Mouse (Mus musculus): ENCODE results near the gene Gorasp1.

Gene Gorasp1

DNA sequence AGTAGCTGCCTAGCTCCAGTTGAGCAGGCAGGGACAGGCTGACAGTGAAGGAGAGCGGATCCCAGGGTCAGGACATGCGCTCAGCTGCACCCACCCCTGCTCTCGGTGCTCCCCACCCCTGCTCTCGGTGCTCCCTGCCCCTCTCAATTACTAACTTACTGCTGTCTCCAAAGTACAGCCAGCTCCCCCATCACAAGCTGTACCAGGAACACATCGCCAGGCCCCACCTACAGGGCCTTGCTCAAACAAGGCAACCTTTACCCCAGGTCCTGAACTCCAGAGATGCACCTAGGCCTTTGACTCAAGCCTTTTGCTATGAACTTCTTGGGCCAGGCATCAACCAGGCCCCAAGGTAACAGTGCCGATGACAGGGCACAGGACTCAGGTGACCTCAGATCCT lies 3.7 kb downstream of the Gorasp1 start:
- intact Hi-C loops (cut with DNase I): no loop called here

DNA sequence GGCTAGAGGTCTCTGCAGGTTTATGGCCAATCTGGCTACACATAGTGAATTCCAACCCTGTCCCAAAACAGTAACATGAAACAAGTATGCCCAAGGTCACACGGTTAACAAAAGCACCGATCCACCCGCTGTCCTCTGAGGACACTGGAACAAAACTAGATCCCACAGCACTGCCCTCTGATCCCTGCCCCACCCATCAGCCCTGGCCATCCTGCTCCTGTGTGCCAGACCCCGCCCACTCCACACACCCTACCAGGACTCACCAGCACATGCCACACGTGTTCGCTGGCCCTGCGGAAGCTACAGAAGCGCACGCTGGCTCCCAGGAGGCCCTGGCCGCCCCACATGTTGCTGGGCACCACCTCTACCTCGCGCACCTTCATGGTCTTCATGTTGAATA lies 5.0 kb downstream of the Gorasp1 start:
- intact Hi-C loops (cut with DNase I): no loop called here

DNA sequence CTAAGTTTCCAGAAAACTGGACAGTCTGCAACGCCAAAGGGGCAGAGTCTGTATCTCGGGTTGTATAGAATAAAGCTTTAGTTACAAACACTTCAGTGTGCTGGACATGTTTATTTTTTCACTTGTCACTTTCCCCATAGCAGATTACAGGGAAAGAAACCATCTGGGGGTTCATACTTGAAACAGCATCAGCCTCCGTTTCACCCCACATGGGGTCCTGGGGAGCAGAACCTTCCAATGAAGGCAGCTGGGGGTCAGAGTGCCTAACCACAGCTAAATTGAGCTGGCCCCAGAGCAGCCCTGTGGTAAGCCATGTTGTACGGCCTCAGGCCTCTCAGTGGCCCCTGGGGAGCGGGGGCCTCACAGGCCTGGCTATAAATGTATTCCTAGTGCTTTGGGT lies 10.9 kb downstream of the Gorasp1 start:
- intact Hi-C loops (cut with DNase I): no loop called here

DNA sequence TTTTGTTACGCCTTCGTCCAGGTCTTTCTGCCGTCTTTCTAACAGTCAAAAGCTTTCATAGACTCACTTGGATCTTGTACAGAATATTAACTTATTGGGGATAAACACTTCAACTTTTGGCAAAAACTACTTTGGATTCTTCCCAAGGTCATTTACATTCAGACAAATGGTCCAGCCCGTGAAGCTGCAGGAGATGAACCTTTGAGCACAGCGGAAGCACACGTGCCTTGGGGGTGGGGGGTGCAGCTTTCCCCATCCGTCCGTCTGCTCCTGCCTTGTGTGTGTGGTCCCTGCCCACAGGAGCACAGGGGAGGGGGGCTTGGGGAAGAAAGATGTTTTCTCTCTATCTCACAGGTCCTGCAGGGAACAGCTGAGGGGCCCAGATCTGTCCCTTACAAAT lies 11.6 kb downstream of the Gorasp1 start:
- intact Hi-C loops (cut with DNase I): no loop called here

DNA sequence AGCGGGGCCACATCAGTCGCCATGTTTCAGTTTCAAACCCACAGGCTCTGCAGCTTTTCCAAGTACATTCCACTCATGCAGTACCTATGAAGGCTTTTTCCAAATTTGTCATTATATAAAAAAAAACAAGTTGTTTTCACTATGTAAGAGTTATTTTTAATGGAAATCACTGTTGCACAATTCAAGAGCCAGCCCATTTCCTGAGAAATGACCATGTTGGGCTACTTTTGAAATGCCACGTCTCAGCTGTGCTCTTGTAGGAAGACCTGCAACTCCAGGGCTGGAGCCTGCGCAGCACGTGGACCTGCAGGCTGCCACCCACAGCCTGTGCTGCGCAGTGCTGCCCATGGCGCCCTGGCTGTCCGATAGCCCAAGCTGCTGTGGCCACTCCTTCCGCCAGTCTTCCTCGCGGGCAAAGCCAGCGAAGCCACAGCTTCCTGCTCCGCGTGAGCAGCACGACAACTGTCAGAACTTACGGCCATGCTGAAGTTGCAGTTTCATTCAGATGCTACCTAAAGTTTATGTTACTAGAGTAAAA lies 12.2 kb downstream of the Gorasp1 start:
- intact Hi-C loops (cut with DNase I): no loop called here

DNA sequence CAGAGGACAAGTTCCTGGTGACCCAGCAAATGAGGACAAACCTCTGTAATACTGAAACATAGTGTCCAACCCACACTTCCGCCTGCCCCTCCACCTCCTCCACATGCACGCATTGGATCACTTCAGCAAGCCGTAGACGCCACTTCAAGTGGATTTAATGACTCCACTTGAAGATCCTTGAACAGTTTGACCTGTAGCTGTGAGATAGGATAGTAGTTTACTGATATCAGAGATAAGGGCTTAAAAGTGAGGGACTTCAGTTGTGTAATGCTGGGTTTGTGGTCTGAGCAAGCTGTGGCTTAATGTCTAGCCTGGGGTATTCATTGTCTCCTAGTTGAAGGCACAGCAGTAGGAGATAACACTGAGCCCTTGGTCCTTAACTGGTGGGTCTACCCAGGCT lies 13.9 kb downstream of the Gorasp1 start:
- intact Hi-C loops (cut with DNase I): no loop called here

DNA sequence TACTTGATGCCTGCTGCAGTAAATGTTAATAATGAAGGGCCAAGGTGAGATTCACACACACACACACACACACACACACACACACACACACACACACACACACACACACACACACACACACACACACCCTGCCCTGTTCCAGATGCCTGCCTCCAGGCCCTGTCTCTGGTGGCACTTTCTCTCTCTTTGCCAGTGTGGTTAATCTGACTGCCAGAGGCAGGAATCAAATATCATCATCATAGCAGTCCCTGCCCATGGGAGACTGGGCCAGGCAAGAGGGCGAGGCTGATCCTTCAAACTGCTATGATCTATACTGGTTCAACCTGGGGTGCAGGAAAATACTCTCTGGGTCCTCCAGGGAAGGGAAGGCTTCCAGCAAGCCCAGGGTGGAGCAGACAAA lies 17.5 kb downstream of the Gorasp1 start:
- intact Hi-C loops (cut with DNase I): no loop called here

DNA sequence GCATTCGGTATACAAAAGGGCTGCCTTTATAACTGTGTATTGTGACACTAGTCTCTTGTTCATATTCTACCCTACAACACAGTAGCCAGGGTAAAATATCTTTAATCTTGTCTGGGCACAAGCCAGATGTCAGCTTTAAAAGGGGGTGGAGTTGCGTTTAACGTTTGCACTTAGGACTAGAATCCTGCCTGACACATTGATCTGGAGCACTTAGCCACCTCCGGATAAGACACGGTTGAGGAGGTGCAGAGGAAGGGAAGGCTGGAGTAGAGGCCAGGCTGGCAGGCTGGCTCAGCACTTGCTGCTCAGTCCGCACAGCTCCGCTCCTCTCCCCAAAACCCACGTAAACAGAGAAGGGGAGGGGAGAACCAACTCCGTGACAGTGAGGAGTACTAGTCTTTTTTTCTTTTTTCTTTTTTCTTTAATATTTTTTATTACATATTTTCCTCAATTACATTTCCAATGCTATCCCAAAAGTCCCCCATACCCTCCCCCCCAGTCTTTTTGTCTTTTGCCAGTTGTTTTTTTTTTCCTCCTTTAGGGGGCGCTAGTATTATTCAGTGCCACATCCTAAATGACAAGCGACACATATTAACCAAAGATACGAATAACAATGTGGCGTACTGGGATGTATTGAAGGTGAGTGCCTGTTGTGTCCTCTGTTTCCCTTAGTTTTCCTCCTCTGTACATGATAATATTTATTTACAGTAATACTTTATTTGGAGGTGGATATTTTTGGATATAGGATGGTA lies 24.1 kb downstream of the Gorasp1 start:
- intact Hi-C loops (cut with DNase I): no loop called here

DNA sequence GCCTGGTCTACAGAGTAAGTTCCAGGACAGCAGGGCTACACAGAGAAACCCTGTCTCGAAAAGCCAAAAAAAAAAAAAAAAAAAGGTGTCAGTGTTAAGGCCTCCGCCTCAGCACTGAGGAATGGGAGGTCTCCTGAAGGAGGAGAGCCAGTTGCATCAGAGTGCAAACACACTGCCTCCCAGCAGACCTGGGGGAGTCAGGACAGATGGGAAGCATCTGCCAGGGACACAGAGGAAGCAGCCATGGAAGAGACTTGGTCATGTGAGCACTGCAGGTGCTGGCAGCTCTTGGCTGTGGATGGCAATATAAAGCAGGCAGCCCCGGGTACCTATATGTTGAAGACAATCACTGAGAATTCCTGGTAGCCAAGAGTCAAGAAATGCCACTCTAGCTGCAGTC lies 27.4 kb downstream of the Gorasp1 start:
- intact Hi-C loops (cut with DNase I): no loop called here

DNA sequence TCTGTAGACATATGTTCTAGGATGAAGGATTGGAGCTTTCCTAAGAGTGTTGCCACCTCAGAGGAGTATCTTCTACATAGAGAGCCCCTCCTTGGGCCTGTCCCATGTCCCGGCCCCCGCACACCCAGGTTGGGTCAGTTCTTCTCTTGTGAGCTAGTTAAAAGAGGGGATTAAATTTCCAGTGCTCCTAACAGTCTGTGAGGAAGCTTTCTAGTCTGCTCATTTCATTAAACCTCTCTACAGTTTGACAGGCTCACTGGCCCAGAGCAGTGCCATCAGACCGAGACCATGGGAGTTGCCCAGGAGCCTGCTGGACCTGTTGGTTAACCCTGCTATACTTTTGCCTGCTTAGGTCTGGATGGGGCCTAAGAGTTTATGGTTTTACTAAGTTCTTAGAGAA lies 28.7 kb downstream of the Gorasp1 start:
- intact Hi-C loops (cut with DNase I): no loop called here

DNA sequence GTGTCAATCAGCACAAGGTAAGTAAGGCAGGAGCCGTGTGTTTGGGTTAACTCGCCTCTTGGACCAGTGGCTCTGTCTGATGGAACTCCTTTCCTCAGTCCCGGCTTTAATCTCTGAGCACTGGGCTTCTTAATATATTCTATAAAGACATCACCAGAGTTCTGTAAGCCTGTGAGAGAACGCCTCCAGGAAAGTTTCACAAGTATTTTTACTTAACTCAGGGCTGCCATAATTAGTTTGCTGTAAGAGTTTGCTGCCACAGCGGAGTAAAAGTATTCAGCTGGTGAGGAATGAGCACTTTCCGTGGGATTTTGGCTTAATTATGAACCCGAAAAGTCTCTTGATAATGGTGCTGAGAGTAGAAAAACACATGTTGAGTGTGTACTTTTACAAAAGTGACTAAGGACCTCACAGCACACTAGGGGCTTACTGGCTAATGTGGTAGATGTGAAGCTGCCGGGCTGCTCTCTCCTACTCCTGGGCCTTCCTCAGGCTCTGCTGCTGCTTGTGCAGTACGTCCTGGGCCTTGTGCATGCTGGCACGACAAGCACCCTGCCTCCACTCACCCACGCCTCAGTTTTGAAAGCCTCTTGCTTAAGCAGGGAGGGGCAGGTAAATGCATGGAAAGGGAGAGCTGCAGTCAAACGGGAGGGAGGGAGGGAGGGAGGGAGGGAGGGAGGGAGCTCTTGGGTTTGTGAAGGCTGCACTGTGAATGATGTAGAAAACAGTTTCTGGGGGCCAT lies 34.8 kb downstream of the Gorasp1 start:
- intact Hi-C loops (cut with DNase I): no loop called here

DNA sequence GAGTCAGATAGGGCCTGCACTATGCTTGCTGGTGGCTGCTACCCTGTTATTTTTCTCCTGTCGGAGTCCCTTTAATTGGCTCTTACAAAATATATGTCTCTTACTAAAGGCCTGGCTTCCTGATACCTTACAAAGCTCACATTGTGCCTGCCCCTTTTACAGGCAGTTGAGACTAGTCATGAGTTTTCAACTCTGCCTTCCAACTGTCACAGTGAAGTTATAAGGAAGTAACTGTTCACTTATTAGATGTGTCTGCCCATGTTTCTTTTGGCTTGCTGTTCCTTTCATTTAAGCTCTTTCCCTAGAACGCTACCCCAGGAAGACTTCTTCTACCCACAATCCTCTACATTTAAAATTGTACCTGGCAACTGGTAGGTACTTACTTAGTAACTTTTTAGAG lies 37.9 kb downstream of the Gorasp1 start:
- intact Hi-C loops (cut with DNase I): loop anchor here (10.0 kb wide), 2 partner anchors 255 to 435 kb away; no protein-coding TSS in a partner anchor

DNA sequence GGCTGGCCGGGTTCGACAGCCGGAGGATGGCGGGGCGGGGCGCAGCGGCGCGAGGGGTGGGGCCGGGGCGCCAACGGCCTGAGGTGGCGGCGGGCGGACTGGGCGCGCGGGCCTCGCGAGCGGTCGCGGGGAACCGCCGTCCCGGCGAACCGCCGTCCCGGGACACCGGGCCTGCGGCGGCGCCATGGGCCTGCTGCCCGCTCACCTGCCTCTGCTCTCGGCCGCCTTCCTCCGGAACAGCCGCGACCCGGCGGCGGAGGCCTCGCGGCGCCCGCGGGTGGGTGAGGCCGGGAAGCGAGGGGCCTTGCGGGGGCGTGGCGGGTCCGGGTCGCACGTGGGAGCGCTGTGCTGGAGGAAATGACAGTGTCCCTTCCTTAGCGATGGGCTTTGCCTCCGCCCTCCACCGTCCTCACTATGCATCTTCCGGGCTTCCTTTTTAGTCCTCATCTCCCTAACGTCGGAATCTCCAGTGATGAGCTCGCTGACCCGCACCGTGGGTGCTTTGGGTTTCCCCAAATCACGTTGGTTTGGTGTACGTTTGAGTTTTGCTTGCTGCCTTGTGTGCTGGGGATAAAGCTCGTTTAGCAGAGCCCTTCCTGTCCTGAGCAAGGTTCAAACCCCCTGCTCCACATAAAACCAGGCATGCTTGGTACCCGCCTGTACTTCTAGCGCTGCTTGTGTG lies 42.2 kb downstream of the Gorasp1 start:
- intact Hi-C loops (cut with DNase I): loop anchor here (10.0 kb wide), 2 partner anchors 250 to 430 kb away; no protein-coding TSS in a partner anchor

DNA sequence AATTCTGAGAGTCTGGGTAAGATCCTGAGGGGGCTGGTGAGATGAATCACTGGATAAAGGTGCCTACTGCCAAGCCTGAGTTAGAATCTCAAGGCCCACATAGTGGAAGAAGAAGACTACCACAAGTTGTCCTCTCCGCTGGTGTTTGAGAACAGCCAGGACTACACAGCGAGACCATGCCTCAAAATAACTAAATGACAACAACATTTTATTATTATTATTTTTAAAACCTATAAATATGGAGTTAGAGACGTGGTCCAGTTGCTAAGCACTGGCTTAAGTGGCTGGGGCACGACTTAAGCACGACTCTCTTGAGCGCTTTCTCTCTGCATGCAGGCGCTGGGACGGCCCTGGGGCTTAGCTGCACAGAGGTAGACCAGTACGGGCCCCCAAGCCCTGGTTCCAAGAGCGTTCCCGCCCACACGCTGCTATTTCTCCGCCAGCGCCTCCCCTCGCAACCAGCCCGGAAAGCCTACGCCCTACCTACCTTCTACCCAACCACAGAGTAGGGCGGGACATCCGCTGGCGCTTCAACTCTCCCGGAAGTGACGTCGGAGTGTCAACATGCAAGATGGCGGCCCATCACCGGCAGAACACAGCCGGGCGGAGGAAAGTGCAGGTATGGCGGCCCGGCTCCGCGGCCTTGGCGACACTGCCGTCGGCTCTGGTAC lies 42.9 kb downstream of the Gorasp1 start, which contains the start of gene Wdr48:
Gene Wdr48 (plus strand): TSS at position 540 of the 671 bp plus-strand sequence.
- intact Hi-C loops (cut with DNase I): loop anchor here (10.0 kb wide), 2 partner anchors 250 to 430 kb away; no protein-coding TSS in a partner anchor

DNA sequence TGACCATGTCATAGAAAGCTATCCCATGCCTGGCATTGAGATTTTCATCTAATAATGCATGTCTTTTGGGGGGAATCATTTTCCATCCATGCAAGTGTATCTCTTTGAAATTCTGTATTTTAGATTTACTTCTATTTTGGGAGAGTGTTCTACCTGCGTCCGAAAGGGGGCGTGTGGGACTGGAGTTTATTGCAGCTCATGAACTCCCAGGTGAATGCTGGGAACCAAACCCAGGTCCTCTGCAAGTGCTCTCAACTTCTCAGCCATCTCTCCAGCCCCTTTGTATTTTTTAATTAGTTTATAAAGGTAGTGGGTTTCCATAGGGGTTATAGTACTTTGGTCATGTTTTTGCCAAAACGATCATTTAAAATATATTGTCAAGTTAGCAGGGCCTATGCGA lies 43.5 kb downstream of the Gorasp1 start:
- intact Hi-C loops (cut with DNase I): loop anchor here (10.0 kb wide), 2 partner anchors 249 to 429 kb away; no protein-coding TSS in a partner anchor

DNA sequence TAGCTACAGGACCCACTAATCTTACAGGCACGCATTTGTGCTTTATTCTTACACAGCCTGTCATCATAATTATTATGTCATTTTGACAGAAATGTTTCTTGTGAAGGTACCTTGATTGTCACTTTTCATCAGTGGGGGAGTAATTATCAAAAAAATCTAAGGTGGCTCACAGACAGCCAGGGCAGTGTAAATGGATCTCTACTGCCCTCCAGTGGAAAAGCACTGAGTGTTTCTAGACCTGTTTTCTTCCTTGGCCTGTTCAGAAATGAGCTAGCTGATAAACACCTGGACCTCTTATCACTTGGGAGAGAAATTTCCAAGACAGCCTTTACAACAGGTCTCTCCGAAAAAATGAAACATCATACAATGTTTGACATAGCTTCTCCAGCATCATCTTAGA lies 46.7 kb downstream of the Gorasp1 start:
- intact Hi-C loops (cut with DNase I): loop anchor here (10.0 kb wide), 2 partner anchors 246 to 426 kb away; no protein-coding TSS in a partner anchor

DNA sequence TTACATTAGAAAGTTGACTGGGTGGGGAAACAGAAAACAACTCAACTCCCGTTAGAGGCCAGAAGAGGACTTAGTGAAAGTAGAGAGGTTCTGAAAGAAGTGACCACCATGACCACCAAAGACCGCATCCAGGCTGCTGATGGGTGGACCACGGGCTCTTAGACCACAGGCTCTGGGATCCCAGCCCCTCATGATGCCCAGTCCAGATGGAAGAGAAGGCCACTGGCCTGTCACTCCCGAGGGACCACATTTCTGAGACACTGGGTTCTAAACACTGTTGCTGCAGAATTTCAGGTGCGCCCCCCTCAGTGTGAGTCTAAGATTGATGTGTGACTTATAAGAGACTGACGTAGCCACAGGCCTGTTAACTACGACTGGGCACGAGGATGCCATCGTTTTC lies 47.9 kb downstream of the Gorasp1 start:
- intact Hi-C loops (cut with DNase I): no loop called here

DNA sequence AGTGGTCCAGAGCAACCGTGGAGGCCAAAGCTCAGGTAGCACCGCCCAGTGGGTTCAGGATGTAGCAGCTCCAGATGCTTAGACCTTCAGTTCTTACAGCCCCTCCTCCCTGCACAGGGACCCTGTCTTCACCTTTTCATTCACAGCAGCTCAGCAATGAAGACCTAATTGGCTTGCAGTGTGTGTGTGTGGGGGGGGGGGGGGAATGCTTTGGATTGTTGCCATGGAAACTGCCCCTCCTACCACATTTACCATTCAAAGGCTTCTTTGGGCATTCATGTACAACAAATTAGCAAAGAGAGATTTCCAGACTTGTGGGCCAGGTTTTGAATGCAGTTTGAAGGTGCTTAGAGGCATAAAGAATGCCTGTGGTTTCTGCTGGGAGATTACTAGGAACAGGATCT lies 48.5 kb downstream of the Gorasp1 start:
- intact Hi-C loops (cut with DNase I): no loop called here

DNA sequence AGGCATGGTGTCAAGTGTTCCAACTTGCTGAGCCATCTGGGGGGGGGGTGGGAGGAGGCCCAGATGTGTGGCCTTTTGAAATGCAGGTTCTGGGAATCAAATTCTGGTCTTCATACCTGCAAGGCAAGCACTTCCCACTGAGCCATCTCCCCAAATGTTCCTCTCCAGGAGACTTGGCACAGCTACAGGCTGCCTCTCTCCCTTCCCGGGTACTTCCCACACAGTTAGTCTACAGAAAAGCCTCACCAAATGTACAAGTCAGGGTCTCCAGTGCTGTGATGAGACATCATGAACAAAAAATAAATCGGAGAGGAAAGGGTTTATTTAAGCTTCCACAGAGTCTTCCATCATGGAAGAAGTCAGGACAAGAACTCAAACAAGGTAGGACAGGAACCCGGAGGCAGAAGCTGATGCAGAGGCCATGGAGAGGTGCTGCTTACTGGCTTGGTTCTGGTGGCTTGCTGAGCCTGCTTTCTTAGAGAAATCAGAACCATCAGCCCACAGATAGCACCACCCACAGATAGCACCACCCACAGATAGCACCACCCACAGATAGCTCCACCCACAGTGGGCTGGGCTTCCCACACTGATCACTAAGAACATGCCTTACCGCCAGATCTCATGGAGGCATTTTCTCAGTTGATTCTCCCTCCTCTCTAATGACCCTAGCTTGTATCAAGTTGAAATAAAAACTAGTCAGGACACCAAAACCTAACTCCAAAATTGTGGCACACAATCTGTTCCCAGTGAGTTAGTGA lies 50.0 kb downstream of the Gorasp1 start:
- intact Hi-C loops (cut with DNase I): no loop called here

Data from adrenal gland (tissue).